Mouse (Mus musculus) ovary, adult 18-20 months (tissue): ENCODE results near the gene Echs1.

Source experiments
- DNase-seq: peaks from one replicate; pipeline ENCODE4 v3.0.0; 2022; ENCODE audit warnings: low spot score, mixed read lengths

Echs1 gene

GRCm38 (mm10) chr7:140060936-140061831 is 55.1 kb downstream of the Echs1 start:
- no peak for DNase-seq

DNA sequence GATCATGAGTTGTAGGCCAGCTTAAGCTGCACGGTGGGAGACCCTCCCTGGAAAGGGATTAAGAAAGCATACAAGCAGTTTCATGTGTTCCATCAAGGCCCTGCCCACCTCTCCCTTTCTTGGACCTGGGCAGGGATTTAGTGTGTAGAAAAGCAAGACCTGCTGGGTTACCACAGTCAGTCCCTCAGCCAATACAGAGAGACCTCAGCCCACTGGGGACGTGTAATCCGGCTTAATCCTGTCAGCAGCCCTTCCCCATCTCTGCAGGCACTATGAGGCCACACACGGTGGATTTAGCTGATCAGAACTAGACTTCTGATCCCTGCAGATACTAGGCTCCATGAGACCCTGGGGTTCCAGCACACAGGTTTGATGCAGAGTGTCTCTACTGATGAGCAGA is 56.7 kb downstream of the Echs1 start:
- no peak for DNase-seq

- DNase-seq: no peak
Measured at GRCm38 (mm10) chr7:140058528-140058927, 57.7 kb downstream of the Echs1 start.

- DNase-seq: no peak
Measured at GRCm38 (mm10) chr7:140057413-140058407, 58.6 kb downstream of the Echs1 start.
